Mouse (Mus musculus): ENCODE data around the gene Ahdc1.

The Ahdc1 gene

DNA sequence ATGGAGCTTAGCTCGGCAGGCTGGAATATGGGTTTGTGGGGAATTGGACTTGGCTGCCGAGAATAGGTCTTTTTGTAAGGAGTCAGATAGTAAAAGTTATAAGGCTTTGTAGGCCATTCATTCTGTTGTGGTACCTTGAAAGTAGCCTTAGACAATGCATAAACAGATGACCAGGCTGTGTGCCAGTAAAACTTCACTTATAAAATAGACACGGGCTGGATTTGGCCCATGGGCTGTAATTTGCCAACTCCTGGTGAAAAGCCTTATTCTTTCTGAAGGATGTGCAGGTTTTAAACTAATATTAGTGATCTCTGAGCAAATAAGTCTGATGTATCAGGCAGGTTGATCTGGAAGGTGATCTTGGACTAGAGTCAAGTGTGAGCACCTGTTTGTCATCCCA, 24.9 kb downstream of the Ahdc1 start:
- Histone ChIP-seq H3K27me3 (ENCODE audit: insufficient read depth, low read length) (no peaks in the 10 kb centered on the region), H3K4me1 (replicated peaks; ENCODE audit: low read depth, low read length) (peaks cover 69% of the 10 kb centered on the region), H3K9me3 (ENCODE audit: low read length) (no peaks in the 10 kb centered on the region), H3K4me3 (replicated peaks; ENCODE audit: low read length) (no peak overlapping the region), H3K36me3 (ENCODE audit: insufficient read depth, low read length) (peaks cover 17% of the 10 kb centered on the region)
- no peak for TF ChIP-seq NANOG (IDR thresholded peaks at IDR 0.05; ENCODE audit: borderline replicate concordance, low read length)
- no peak for TF ChIP-seq POU5F1 (IDR thresholded peaks at IDR 0.05; ENCODE audit: borderline replicate concordance, low read length)
- no peak for TF ChIP-seq CTCF (conservative IDR thresholded peaks at IDR 0.05; ENCODE audit: low read length)

GRCm38 (mm10) chr4:133037293-133037692, 26.2 kb downstream of the Ahdc1 start:
- Histone ChIP-seq H3K4me1 (replicated peaks; ENCODE audit: low read depth, low read length) (peaks cover 71% of the 10 kb centered on the region), H3K9me3 (ENCODE audit: low read length) (no peaks in the 10 kb centered on the region), H3K36me3 (ENCODE audit: insufficient read depth, low read length) (peaks cover 31% of the 10 kb centered on the region), H3K4me3 (replicated peaks; ENCODE audit: low read length) (peak overlapping the region; percentile 57), H3K27me3 (ENCODE audit: insufficient read depth, low read length) (no peaks in the 10 kb centered on the region)
- no peak for TF ChIP-seq NANOG (IDR thresholded peaks at IDR 0.05; ENCODE audit: borderline replicate concordance, low read length)
- no peak for TF ChIP-seq CTCF (conservative IDR thresholded peaks at IDR 0.05; ENCODE audit: low read length)
- TF ChIP-seq POU5F1 (IDR thresholded peaks at IDR 0.05; ENCODE audit: borderline replicate concordance, low read length): no peak

- TF ChIP-seq NANOG (IDR thresholded peaks at IDR 0.05; ENCODE audit: borderline replicate concordance, low read length) (no peak), CTCF (conservative IDR thresholded peaks at IDR 0.05; ENCODE audit: low read length) (no peak)
- Histone ChIP-seq H3K4me1 (replicated peaks; ENCODE audit: low read depth, low read length) (peaks cover 71% of the 10 kb centered on the region), H3K27me3 (ENCODE audit: insufficient read depth, low read length) (no peaks in the 10 kb centered on the region), H3K36me3 (ENCODE audit: insufficient read depth, low read length) (peaks cover 36% of the 10 kb centered on the region), H3K9me3 (ENCODE audit: low read length) (no peaks in the 10 kb centered on the region), H3K4me3 (replicated peaks; ENCODE audit: low read length) (peak overlapping the region; percentile 92)
Measured at GRCm38 (mm10) chr4:133037798-133038197, 26.7 kb downstream of the Ahdc1 start.

- H3K4me1 ChIP-seq (replicated peaks; ENCODE audit: low read depth, low read length): peaks cover 71% of the 10 kb centered on the region
- TF ChIP-seq CTCF (conservative IDR thresholded peaks at IDR 0.05; ENCODE audit: low read length) (no peak), POU5F1 (IDR thresholded peaks at IDR 0.05; ENCODE audit: borderline replicate concordance, low read length) (no peak), NANOG (IDR thresholded peaks at IDR 0.05; ENCODE audit: borderline replicate concordance, low read length) (no peak)
- no peaks in the 10 kb centered on the region for H3K27me3 ChIP-seq (ENCODE audit: insufficient read depth, low read length)
- no peaks in the 10 kb centered on the region for H3K9me3 ChIP-seq (ENCODE audit: low read length)
- H3K36me3 ChIP-seq (ENCODE audit: insufficient read depth, low read length): peaks cover 44% of the 10 kb centered on the region
- H3K4me3 ChIP-seq (replicated peaks; ENCODE audit: low read length): peak overlapping the region; percentile 92
Measured at GRCm38 (mm10) chr4:133038521-133039115, 27.6 kb downstream of the Ahdc1 start.

- no peaks in the 10 kb centered on the region for H3K27me3 ChIP-seq (ENCODE audit: insufficient read depth, low read length)
- no peak for TF ChIP-seq POU5F1 (IDR thresholded peaks at IDR 0.05; ENCODE audit: borderline replicate concordance, low read length)
- TF ChIP-seq CTCF (conservative IDR thresholded peaks at IDR 0.05; ENCODE audit: low read length): no peak
- no peak for TF ChIP-seq NANOG (IDR thresholded peaks at IDR 0.05; ENCODE audit: borderline replicate concordance, low read length)
Measured at GRCm38 (mm10) chr4:133039116-133039819, 28.2 kb downstream of the Ahdc1 start.

GRCm38 (mm10) chr4:133039832-133040231, 28.8 kb downstream of the Ahdc1 start:
- no peaks in the 10 kb centered on the region for H3K27me3 ChIP-seq (ENCODE audit: insufficient read depth, low read length)
- H3K4me1 ChIP-seq (replicated peaks; ENCODE audit: low read depth, low read length): peaks cover 72% of the 10 kb centered on the region
- H3K4me3 ChIP-seq (replicated peaks; ENCODE audit: low read length): peak overlapping the region; percentile 92
- TF ChIP-seq POU5F1 (IDR thresholded peaks at IDR 0.05; ENCODE audit: borderline replicate concordance, low read length): no peak
- no peak for TF ChIP-seq CTCF (conservative IDR thresholded peaks at IDR 0.05; ENCODE audit: low read length)
- TF ChIP-seq NANOG (IDR thresholded peaks at IDR 0.05; ENCODE audit: borderline replicate concordance, low read length): no peak
- H3K36me3 ChIP-seq (ENCODE audit: insufficient read depth, low read length): peaks cover 49% of the 10 kb centered on the region
- H3K9me3 ChIP-seq (ENCODE audit: low read length): no peaks in the 10 kb centered on the region

More at GRCm38 (mm10) chr4:133039116-133039819, 28.2 kb downstream of the Ahdc1 start:
- Histone ChIP-seq H3K4me3 (replicated peaks; ENCODE audit: low read length) (peak overlapping the region; percentile 92), H3K9me3 (ENCODE audit: low read length) (no peaks in the 10 kb centered on the region), H3K4me1 (replicated peaks; ENCODE audit: low read depth, low read length) (peaks cover 72% of the 10 kb centered on the region), H3K36me3 (ENCODE audit: insufficient read depth, low read length) (peaks cover 49% of the 10 kb centered on the region)

DNA sequence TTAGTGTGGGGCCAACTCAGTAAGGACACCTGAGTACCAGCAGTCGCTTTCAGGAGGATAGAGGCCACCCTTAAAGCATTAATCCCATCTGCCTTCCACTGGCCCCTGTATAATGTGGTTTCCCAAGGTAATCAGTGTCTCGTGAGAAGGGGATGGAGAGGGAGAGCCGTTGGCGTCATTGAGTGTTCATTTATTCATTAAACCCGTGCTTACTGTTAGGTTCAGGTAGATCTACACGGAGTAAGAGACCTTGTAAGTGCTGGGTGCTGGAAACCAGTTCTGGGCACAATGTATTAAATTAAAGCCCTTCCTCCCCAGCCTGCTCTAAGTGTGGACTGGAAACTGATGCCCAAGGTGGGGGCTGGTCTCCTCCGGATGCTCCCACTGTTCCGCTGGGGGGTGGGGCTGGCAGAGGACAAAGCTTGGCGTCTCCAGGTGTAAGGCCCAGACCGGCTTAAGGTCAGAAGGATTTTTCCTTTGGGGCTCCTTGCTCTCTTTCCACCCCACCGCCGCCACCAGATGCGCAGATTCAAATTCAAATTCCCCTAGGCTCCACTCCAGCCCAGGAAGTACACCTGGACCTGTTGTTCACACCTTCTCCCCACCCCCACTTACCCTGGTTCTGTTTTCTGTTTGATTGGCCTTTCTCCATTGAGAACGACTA, 29.3 kb downstream of the Ahdc1 start:
- TF ChIP-seq POU5F1 (IDR thresholded peaks at IDR 0.05; ENCODE audit: borderline replicate concordance, low read length): no peak
- Histone ChIP-seq H3K4me1 (replicated peaks; ENCODE audit: low read depth, low read length) (peaks cover 72% of the 10 kb centered on the region), H3K36me3 (ENCODE audit: insufficient read depth, low read length) (peaks cover 50% of the 10 kb centered on the region), H3K9me3 (ENCODE audit: low read length) (no peaks in the 10 kb centered on the region), H3K27me3 (ENCODE audit: insufficient read depth, low read length) (no peaks in the 10 kb centered on the region), H3K4me3 (replicated peaks; ENCODE audit: low read length) (peak overlapping the region; percentile 92)

DNA sequence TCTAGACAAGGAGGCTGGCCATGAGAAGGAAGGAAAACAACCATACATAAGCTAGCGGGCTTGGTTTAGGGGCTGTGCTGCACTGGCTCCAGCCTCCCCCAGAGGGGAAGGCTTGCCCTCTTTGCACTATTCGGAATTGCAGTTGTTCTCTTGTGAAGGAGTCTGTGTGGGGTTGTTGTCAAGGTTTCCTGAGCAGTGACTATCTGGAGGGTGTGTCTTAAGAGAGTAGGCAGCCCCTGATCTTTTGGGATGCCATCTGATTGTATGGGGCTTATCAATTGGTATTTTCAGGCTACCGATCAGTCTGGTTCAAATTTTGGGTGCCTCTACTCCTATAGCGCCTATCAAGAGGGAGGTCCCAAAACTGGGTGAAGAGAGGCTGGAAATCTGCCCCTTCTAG, 31.2 kb downstream of the Ahdc1 start:
- Histone ChIP-seq H3K9me3 (ENCODE audit: low read length) (no peaks in the 10 kb centered on the region), H3K4me1 (replicated peaks; ENCODE audit: low read depth, low read length) (peaks cover 73% of the 10 kb centered on the region), H3K36me3 (ENCODE audit: insufficient read depth, low read length) (peaks cover 60% of the 10 kb centered on the region), H3K27me3 (ENCODE audit: insufficient read depth, low read length) (no peaks in the 10 kb centered on the region), H3K4me3 (replicated peaks; ENCODE audit: low read length) (peak overlapping the region; percentile 92)
- no peak for TF ChIP-seq POU5F1 (IDR thresholded peaks at IDR 0.05; ENCODE audit: borderline replicate concordance, low read length)
- TF ChIP-seq NANOG (IDR thresholded peaks at IDR 0.05; ENCODE audit: borderline replicate concordance, low read length): no peak
- TF ChIP-seq CTCF (conservative IDR thresholded peaks at IDR 0.05; ENCODE audit: low read length): no peak

Measured in E14TG2a.4 (cell line).